Mouse (Mus musculus) liver, embryonic 14.5 days (tissue): ENCODE data around the gene Bpifc.

Experiments used
- CTCF ChIP-seq: IDR thresholded peaks from 2 replicates; pipeline ENCODE4 v1.5.1; 2016; ENCODE audit warnings: antibody characterized with exemption, low read depth, control low read depth
- EP300 ChIP-seq: IDR thresholded peaks from 2 replicates; pipeline ENCODE4 v1.6.1; 2016; ENCODE audit warnings: antibody characterized with exemption, low read depth

DNA sequence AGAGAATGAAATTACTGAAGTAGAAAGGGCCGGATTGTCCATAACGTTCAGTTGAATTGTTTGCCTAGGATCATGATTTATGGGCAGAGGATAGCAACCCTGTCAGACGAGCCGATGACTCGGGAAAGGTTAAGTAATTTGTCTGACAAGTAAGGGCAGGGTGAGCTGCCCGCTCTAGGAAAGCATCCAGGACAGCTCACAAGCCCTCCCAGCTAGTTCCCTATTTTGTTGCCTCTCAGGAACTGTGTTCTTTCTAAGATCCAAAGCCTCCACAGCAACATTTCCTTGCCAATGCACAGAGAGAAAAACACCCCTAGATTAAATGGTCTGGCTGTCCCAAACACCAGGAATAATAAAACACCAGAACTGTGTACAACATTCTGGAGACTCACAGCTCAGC lies 1.1 kb downstream of the Bpifc start:
- no peak for TF ChIP-seq EP300
- TF ChIP-seq CTCF = no peak
